In genomic region chr12:91931586-91931985, GRCm38 (mm10) we compare ENCODE assay signal across 15 mouse cellular contexts.
"Had no signal": no experiment of that assay in that cellular context is flagged by ENCODE, and none has a peak within 500 bp of the region (broad histone marks: within the 10 kb centered on the region; RNA-seq: fewer than 3 reads in every experiment).

No protein-coding gene starts in this region.

- H3K9me3 ChIP-seq: megakaryocyte, embryonic 14.5 days; midbrain, embryonic 13.5 days; midbrain, embryonic 15.5 days; neural tube, embryonic 12.5 days; stomach, embryonic 15.5 days had no signal

- H3K4me3 ChIP-seq: megakaryocyte, embryonic 14.5 days; midbrain, embryonic 13.5 days; midbrain, embryonic 15.5 days; neural tube, embryonic 12.5 days; stomach, embryonic 15.5 days had no signal

- H3K27me3 ChIP-seq: megakaryocyte, embryonic 14.5 days; midbrain, embryonic 13.5 days; midbrain, embryonic 15.5 days; neural tube, embryonic 12.5 days; stomach, embryonic 15.5 days had no signal

- H3K27ac ChIP-seq: macrophage; midbrain, embryonic 13.5 days; midbrain, embryonic 15.5 days; neural tube, embryonic 12.5 days; stomach, embryonic 15.5 days; stomach, postnatal 0 days had no signal

- H3K4me2 ChIP-seq: midbrain, embryonic 11.5 days; midbrain, embryonic 13.5 days; midbrain, embryonic 15.5 days; neural tube, embryonic 12.5 days; stomach, embryonic 15.5 days had no signal

- ATAC-seq: midbrain, embryonic 15.5 days had no signal

- DNase-seq: lung, adult 2 months; lung, postnatal 14 days; lung, postnatal 36 days; right cerebral cortex, postnatal 14 days; thymus, adult 2 months; thymus, postnatal 25 days; thymus, postnatal 4 days had no signal

- H3K9ac ChIP-seq: midbrain, embryonic 13.5 days; midbrain, embryonic 15.5 days; neural tube, embryonic 12.5 days; stomach, embryonic 15.5 days had no signal

- H3K36me3 ChIP-seq: midbrain, embryonic 13.5 days; midbrain, embryonic 15.5 days; neural tube, embryonic 12.5 days; stomach, embryonic 15.5 days had no signal

- H3K4me1 ChIP-seq: megakaryocyte, embryonic 14.5 days; midbrain, embryonic 13.5 days; midbrain, embryonic 15.5 days; neural tube, embryonic 12.5 days; stomach, embryonic 15.5 days had no signal
